Mouse (Mus musculus) erythroblast, embryonic 14.5 days (primary cell): Measurements from ENCODE around the gene Ankrd11.

Experiments used
- GATA1 ChIP-seq: IDR thresholded peaks from 2 replicates; pipeline ENCODE4 v1.6.1; 2012; ENCODE audit warnings: low read length, inconsistent platforms, mixed read lengths
- TAL1 ChIP-seq: IDR thresholded peaks from 3 replicates; pipeline ENCODE4 v1.6.1; 2012; ENCODE audit warnings: low read length, inconsistent platforms, mixed read lengths

GRCm38 (mm10) chr8:122992296-122992695, 49.8 kb downstream of the Ankrd11 start:
- TF ChIP-seq GATA1 = no peak
- no peak for TF ChIP-seq TAL1
